Mouse (Mus musculus): ENCODE data around the gene Ate1.

DNA sequence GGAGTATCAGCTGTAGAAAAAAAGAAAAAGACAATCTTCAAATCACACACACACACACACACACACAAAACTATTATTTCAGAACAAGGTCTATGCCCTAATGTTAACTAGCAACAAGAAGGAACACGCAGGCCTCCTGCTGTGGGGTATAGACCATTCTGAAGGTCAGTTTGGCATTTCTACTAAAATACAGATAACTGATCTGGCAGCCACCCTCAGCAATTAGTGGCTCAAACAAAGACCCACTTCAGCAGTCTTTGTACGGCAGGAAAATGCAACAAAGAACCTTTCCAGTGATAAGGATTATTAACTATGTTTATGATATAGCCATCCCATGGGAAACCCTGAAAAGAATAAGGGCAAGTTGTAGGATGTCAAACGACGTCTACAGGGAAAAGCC lies 16.9 kb upstream of the Ate1 start:
- no peak for TF ChIP-seq CTCF (IDR thresholded peaks at IDR 0.05; ENCODE audit: low read depth, low read length)
- TF ChIP-seq POLR2A (IDR thresholded peaks at IDR 0.05; ENCODE audit: insufficient read depth, low read length) = no peak
- TF ChIP-seq EP300 (IDR thresholded peaks at IDR 0.05; ENCODE audit: insufficient read depth, low read depth, low read length) = no peak
